ENCODE assay signal across 17 mouse cellular contexts in the genomic region with DNA sequence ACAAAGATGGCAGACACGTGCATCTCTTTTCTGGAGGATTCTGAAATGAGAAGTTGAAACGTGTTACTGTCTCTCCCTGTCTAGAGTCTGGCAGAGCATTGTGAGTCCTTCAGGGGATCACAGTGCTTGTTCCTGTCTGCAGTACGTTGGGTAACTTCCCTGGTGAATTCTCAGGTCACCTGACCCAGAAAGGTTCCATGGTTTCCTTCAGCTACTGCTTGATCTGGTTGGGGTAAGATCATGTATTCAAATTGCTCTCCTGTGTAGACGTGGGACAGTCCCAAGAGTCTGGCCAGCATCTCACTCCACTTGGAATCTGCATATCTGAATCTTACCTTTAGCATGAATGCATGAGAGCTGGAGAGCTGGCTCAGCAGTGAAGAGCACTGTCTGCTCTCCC.
DNase-seq lines count a peak whose midpoint lies in the region; TF ChIP-seq lines count a peak whose summit lies in the region.
"Had no signal": no experiment of that assay in that cellular context is flagged by ENCODE, and none has a peak within 500 bp of the region (broad histone marks: within the 10 kb centered on the region; RNA-seq: fewer than 3 reads in every experiment).

No protein-coding gene starts in this region.

- TF ChIP-seq RAD21 in CH12.LX (IDR thresholded peaks at IDR 0.05; ENCODE audit: low read depth, low read length): no peak

- TF ChIP-seq POLR2A in CH12.LX (IDR thresholded peaks at IDR 0.05; ENCODE audit: low read depth, low read length): no peak

- H3K4me3 ChIP-seq in heart, embryonic 10.5 days: no peak overlapping the region
- no peak overlapping the region for H3K4me3 ChIP-seq in CH12.LX (replicated peaks in 1 of 3; ENCODE audit: low read depth in 2 of 3, low read length in 2 of 3, poor library complexity in 1 of 3)

- TF ChIP-seq EP300 in CH12.LX (IDR thresholded peaks at IDR 0.05; ENCODE audit: low read length): peak; percentile 64; the same call in 1 of the 2 replicates

- H3K79me2 ChIP-seq in CH12.LX (replicated peaks; ENCODE audit: control insufficient read depth, extremely low read depth, insufficient read depth, poor library complexity, severe bottlenecking): no peaks in the 10 kb centered on the region

- in situ Hi-C loops in CH12.LX (cut with MboI; ENCODE audit: low pct_ligation_motif_present, low pct_unique_long_range_greater_than_20kb, low sequenced_read_pairs): no loop called here

- no peaks in the 10 kb centered on the region for H3K4me1 ChIP-seq in heart, embryonic 10.5 days
- peaks cover 17 to 39% of the 10 kb centered on the region in 2 experiments for H3K4me1 ChIP-seq in CH12.LX (ENCODE audit: control insufficient read depth in 1 of 2, insufficient read depth in 2 of 2)

- no peak overlapping the region for H3K4me2 ChIP-seq in CH12.LX (ENCODE audit: insufficient read depth, low read depth, poor library complexity, severe bottlenecking)

- no peak overlapping the region for H3K27ac ChIP-seq in heart, embryonic 10.5 days
- no peak overlapping the region; the same call in 1 of the 2 replicates for H3K27ac ChIP-seq in CH12.LX (ENCODE audit: insufficient read depth, low read depth)

- WGBS in heart, embryonic 10.5 days: 76% methylated on average over 4 of the region's 4 CpGs

- no peaks in the 10 kb centered on the region for H3K9me3 ChIP-seq in heart, embryonic 10.5 days
- H3K9me3 ChIP-seq in CH12.LX (replicated peaks; ENCODE audit: low read length): no peaks in the 10 kb centered on the region

- dilution Hi-C loops in CH12.LX (cut with MboI; ENCODE audit: extremely low pct_ligation_motif_present, extremely low pct_unique_long_range_greater_than_20kb, low sequenced_read_pairs): no loop called here

- no peak for TF ChIP-seq CTCF in CH12.LX (conservative IDR thresholded peaks at IDR 0.05 in 1 of 2, IDR thresholded peaks at IDR 0.05 in 1 of 2; ENCODE audit: low read depth in 2 of 2, low read length in 2 of 2)

- no peaks in the 10 kb centered on the region for H3K36me3 ChIP-seq in heart, embryonic 10.5 days
- H3K36me3 ChIP-seq in CH12.LX (replicated peaks in 1 of 2; ENCODE audit: control insufficient read depth in 1 of 2, insufficient read depth in 1 of 2, low read length in 1 of 2): no peaks in the 10 kb centered on the region
- H3K36me3 ChIP-seq: G1E had no signal

- DNase-seq in heart, adult 11 months: peak; percentile 12
- no peak for DNase-seq in heart, embryonic 10.5 days (ENCODE audit: low spot score)
- DNase-seq in CH12.LX (ENCODE audit: extremely low read depth): peak; percentile 83
- no peak for DNase-seq in gastrocnemius, adult 8-10 months (ENCODE audit: low spot score in 2 of 2)
- DNase-seq: adrenal gland, adult 2 months; adrenal gland, adult 8-10 months; adrenal gland, postnatal 10 days; adrenal gland, postnatal 14 days; adrenal gland, postnatal 25 days; adrenal gland, postnatal 36 days; B cell, adult 2 months; cerebellum, adult 11 months; cerebellum, adult 11-12 months; cerebellum, adult 18-20 months; cerebellum, adult 2 months had no signal

- no peaks in the 10 kb centered on the region for H3K27me3 ChIP-seq in heart, embryonic 10.5 days (ENCODE audit: insufficient read depth, poor library complexity, severe bottlenecking)
- no peaks in the 10 kb centered on the region for H3K27me3 ChIP-seq in CH12.LX (replicated peaks)
- H3K27me3 ChIP-seq: Patski had no signal

- H3K9ac ChIP-seq in CH12.LX (ENCODE audit: insufficient read depth, low read depth): no peak overlapping the region

TF ChIP-seq in CH12.LX, 34 proteins besides CTCF, POLR2A, EP300 and RAD21:
- TF ChIP-seq JUN (IDR thresholded peaks at IDR 0.05; ENCODE audit: insufficient read depth, low read depth, low read length) (no peak), IRF4 (IDR thresholded peaks at IDR 0.05; ENCODE audit: low read depth, low read length) (peak; percentile 47; the same call in 1 of the 2 replicates), MEF2A (IDR thresholded peaks at IDR 0.05; ENCODE audit: borderline replicate concordance, low read depth, low read length) (peak; percentile 26; the same call in 1 of the 2 replicates), CHD1 (IDR thresholded peaks at IDR 0.05; ENCODE audit: low read depth, low read length) (no peak), MYC (IDR thresholded peaks at IDR 0.05; ENCODE audit: low read depth, low read length) (0 out of 2 replicates have a peak, but pooled peaks have one; percentile 47), ZNF384 (IDR thresholded peaks at IDR 0.05; ENCODE audit: low read depth, low read length) (no peak), NRF1 (IDR thresholded peaks at IDR 0.05; ENCODE audit: low read depth, low read length) (no peak), MAFK (IDR thresholded peaks at IDR 0.05; ENCODE audit: insufficient replicate concordance, low read length) (no peak), SIN3A (IDR thresholded peaks at IDR 0.05; ENCODE audit: low read length) (no peak), MXI1 (IDR thresholded peaks at IDR 0.05; ENCODE audit: low read depth, low read length) (no peak), ETS1 (conservative IDR thresholded peaks at IDR 0.05; ENCODE audit: low read depth, low read length) (peak; percentile 65; the same call in 1 of the 2 replicates), TCF12 (IDR thresholded peaks at IDR 0.05; ENCODE audit: low read depth, low read length) (0 out of 2 replicates have a peak, but pooled peaks have one; percentile 36), UBTF (IDR thresholded peaks at IDR 0.05; ENCODE audit: low read depth, low read length) (no peak), ZKSCAN1 (IDR thresholded peaks at IDR 0.05; ENCODE audit: borderline replicate concordance, low read depth, low read length) (no peak), TBP (conservative IDR thresholded peaks at IDR 0.05; ENCODE audit: low read depth, low read length) (0 out of 2 replicates have a peak, but pooled peaks have one; percentile 33), E2F4 (IDR thresholded peaks at IDR 0.05; ENCODE audit: insufficient replicate concordance, low read depth, low read length) (no peak), SMC3 (IDR thresholded peaks at IDR 0.05; ENCODE audit: low read depth, low read length) (no peak), ELF1 (IDR thresholded peaks at IDR 0.05; ENCODE audit: low read depth, low read length) (peak; percentile 46; the same call in 1 of the 2 replicates), MAX (IDR thresholded peaks at IDR 0.05; ENCODE audit: low read length) (no peak; the same call in 1 of the 2 replicates), ZMIZ1 (IDR thresholded peaks at IDR 0.05; ENCODE audit: low read depth, low read length) (no peak), KAT2A (IDR thresholded peaks at IDR 0.05; ENCODE audit: insufficient replicate concordance, low read length) (no peak), RCOR1 (conservative IDR thresholded peaks at IDR 0.05; ENCODE audit: low read depth, low read length) (0 out of 2 replicates have a peak, but pooled peaks have one; percentile 37), USF1 (IDR thresholded peaks at IDR 0.05; ENCODE audit: low read depth, low read length) (peak; percentile 74), HCFC1 (IDR thresholded peaks at IDR 0.05; ENCODE audit: low read depth, low read length) (no peak), BHLHE40 (IDR thresholded peaks at IDR 0.05; ENCODE audit: low read depth, low read length) (peak; percentile 92), JUND (conservative IDR thresholded peaks at IDR 0.05; ENCODE audit: low read depth, low read length) (0 out of 2 replicates have a peak, but pooled peaks have one; percentile 18), MAZ (IDR thresholded peaks at IDR 0.05; ENCODE audit: low read depth, low read length) (no peak), USF2 (conservative IDR thresholded peaks at IDR 0.05; ENCODE audit: low read depth, low read length) (peak; percentile 69)

Comparison
In these comparisons a context has a peak if more than half of its experiments do, and no peak if none do; other contexts are left out.
1. DNase-seq: peak in heart, adult 11 months (single experiment) and CH12.LX (single experiment); none in heart, embryonic 10.5 days (single experiment) and gastrocnemius, adult 8-10 months (0 of 2).